In genomic region chr5:115635536-115635935, GRCm38 (mm10) we compare ENCODE assay signal across 10 mouse cellular contexts. TPM values are rescaled to one million over a fixed set of nuclear protein-coding genes. Genes with fewer than 3 reads are reported as not detected.
DNase-seq lines count a peak whose midpoint lies in the region; ATAC-seq lines count a peak whose summit lies in the region.
"Had no signal": no experiment of that assay in that cellular context is flagged by ENCODE, and none has a peak within 500 bp of the region (broad histone marks: within the 10 kb centered on the region; RNA-seq: fewer than 3 reads in every experiment).

No protein-coding gene starts in this region.

- no peaks in the 10 kb centered on the region for H3K27me3 ChIP-seq in heart, embryonic 12.5 days (replicated peaks)
- no peaks in the 10 kb centered on the region for H3K27me3 ChIP-seq in neural tube, embryonic 13.5 days
- no peaks in the 10 kb centered on the region for H3K27me3 ChIP-seq in liver, embryonic 16.5 days (ENCODE audit: control insufficient read depth, insufficient read depth, low read depth, low read length)
- H3K27me3 ChIP-seq in kidney, embryonic 15.5 days = no peaks in the 10 kb centered on the region
- H3K27me3 ChIP-seq: stomach, embryonic 15.5 days had no signal

- 68% methylated on average over 6 of the region's 6 CpGs for WGBS in heart, embryonic 12.5 days
- 67% methylated on average over 6 of the region's 6 CpGs for WGBS in neural tube, embryonic 13.5 days
- WGBS in liver, embryonic 16.5 days (ENCODE audit: insufficient replicate concordance) = 47% methylated on average over 6 of the region's 6 CpGs
- WGBS in kidney, embryonic 15.5 days = 74% methylated on average over 6 of the region's 6 CpGs

- no peak for ATAC-seq in heart, embryonic 12.5 days (ENCODE audit: insufficient number of reproducible peaks, low FRiP score)
- no peak for ATAC-seq in neural tube, embryonic 13.5 days (ENCODE audit: low read depth)
- no peak for ATAC-seq in liver, embryonic 16.5 days (ENCODE audit: low read depth)
- ATAC-seq in kidney, embryonic 15.5 days (replicated peaks; ENCODE audit: low FRiP score) = no peak

- H3K27ac ChIP-seq in heart, embryonic 12.5 days (ENCODE audit: poor library complexity, severe bottlenecking) = no peak overlapping the region
- no peak overlapping the region for H3K27ac ChIP-seq in neural tube, embryonic 13.5 days (replicated peaks)
- peak overlapping the region; percentile 19; the same call in 1 of the 2 replicates for H3K27ac ChIP-seq in liver, embryonic 16.5 days (ENCODE audit: low read length)
- H3K27ac ChIP-seq in kidney, embryonic 15.5 days = no peak overlapping the region
- H3K27ac ChIP-seq: stomach, embryonic 15.5 days had no signal

- H3K36me3 ChIP-seq in heart, embryonic 12.5 days = peaks cover 32% of the 10 kb centered on the region
- H3K36me3 ChIP-seq in neural tube, embryonic 13.5 days = peaks cover 35% of the 10 kb centered on the region
- peaks cover 30% of the 10 kb centered on the region for H3K36me3 ChIP-seq in liver, embryonic 16.5 days (ENCODE audit: control insufficient read depth, insufficient read depth)
- H3K36me3 ChIP-seq in kidney, embryonic 15.5 days = peaks cover 35% of the 10 kb centered on the region

- H3K4me2 ChIP-seq in heart, embryonic 12.5 days = no peak overlapping the region
- H3K4me2 ChIP-seq in neural tube, embryonic 13.5 days = no peak overlapping the region
- H3K4me2 ChIP-seq in liver, embryonic 16.5 days (ENCODE audit: low read depth, low read length) = no peak overlapping the region
- no peak overlapping the region for H3K4me2 ChIP-seq in kidney, embryonic 15.5 days
- H3K4me2 ChIP-seq: stomach, embryonic 15.5 days had no signal

- no peak overlapping the region for H3K9ac ChIP-seq in heart, embryonic 12.5 days
- 0 out of 2 replicates have a peak overlapping the region, but pooled peaks have one; percentile 17 for H3K9ac ChIP-seq in neural tube, embryonic 13.5 days
- no peak overlapping the region for H3K9ac ChIP-seq in liver, embryonic 16.5 days (ENCODE audit: low read depth, low read length)
- no peak overlapping the region for H3K9ac ChIP-seq in kidney, embryonic 15.5 days
- H3K9ac ChIP-seq: stomach, embryonic 15.5 days had no signal

- H3K4me3 ChIP-seq in heart, embryonic 12.5 days = no peak overlapping the region
- H3K4me3 ChIP-seq in neural tube, embryonic 13.5 days = no peak overlapping the region
- H3K4me3 ChIP-seq in liver, embryonic 16.5 days (ENCODE audit: low read depth, low read length) = no peak overlapping the region
- H3K4me3 ChIP-seq in kidney, embryonic 15.5 days (replicated peaks) = no peak overlapping the region
- H3K4me3 ChIP-seq: stomach, embryonic 15.5 days had no signal

- H3K4me1 ChIP-seq in heart, embryonic 12.5 days (replicated peaks) = peaks cover 41% of the 10 kb centered on the region
- peaks cover 52% of the 10 kb centered on the region for H3K4me1 ChIP-seq in neural tube, embryonic 13.5 days (replicated peaks)
- H3K4me1 ChIP-seq in liver, embryonic 16.5 days (ENCODE audit: control insufficient read depth, low read depth, low read length) = peaks cover 43% of the 10 kb centered on the region
- H3K4me1 ChIP-seq in kidney, embryonic 15.5 days = peaks cover 46% of the 10 kb centered on the region

- peak; percentile 97 for DNase-seq in heart, adult 11 months
- DNase-seq in neural tube, embryonic 10.5 days (ENCODE audit: extremely low spot score, low spot score) = no peak
- DNase-seq in thymus, postnatal 25 days = peak; percentile 40
- no peak for DNase-seq in layer of hippocampus, adult 9-10 months (ENCODE audit: low spot score)
- DNase-seq: cerebellum, adult 2 months had no signal

- no peaks in the 10 kb centered on the region for H3K9me3 ChIP-seq in heart, embryonic 12.5 days (replicated peaks)
- H3K9me3 ChIP-seq in neural tube, embryonic 13.5 days = no peaks in the 10 kb centered on the region
- H3K9me3 ChIP-seq in liver, embryonic 16.5 days (replicated peaks; ENCODE audit: control insufficient read depth, low read length) = no peaks in the 10 kb centered on the region
- no peaks in the 10 kb centered on the region for H3K9me3 ChIP-seq in kidney, embryonic 15.5 days (replicated peaks)
- H3K9me3 ChIP-seq: stomach, embryonic 15.5 days had no signal

RNA-seq across cellular contexts. Expression of gene Rab35, which starts 3.8 kb away (rescaled TPM):
- 20.1 and 20.9 TPM in 2 replicates for polyA plus RNA-seq in heart, embryonic 12.5 days (2016; fragmentation: Nextera tagmentation; extraction: Ambion mirVana)
- 17.1 and 18.5 TPM in 2 replicates for polyA plus RNA-seq in neural tube, embryonic 13.5 days (2015; fragmentation: Nextera tagmentation; extraction: Ambion mirVana)
- 3.2 and 4.1 TPM in 2 replicates for polyA plus RNA-seq in liver, embryonic 16.5 days (2015; fragmentation: Nextera tagmentation; extraction: Ambion mirVana)
- 16.0 and 16.2 TPM in 2 replicates for polyA plus RNA-seq in kidney, embryonic 15.5 days (2015; fragmentation: Nextera tagmentation; extraction: Ambion mirVana)

Comparison
In these comparisons a context has a peak if more than half of its experiments do, and no peak if none do; other contexts are left out.
1. DNase-seq: peak in heart, adult 11 months (single experiment) and thymus, postnatal 25 days (single experiment); none in neural tube, embryonic 10.5 days (single experiment) and layer of hippocampus, adult 9-10 months (single experiment).